Mouse (Mus musculus) heart, embryonic 16.5 days (tissue): ENCODE data around the gene Tmtc1. TPM values are rescaled to one million over a fixed set of nuclear protein-coding genes. Genes with fewer than 3 reads are reported as not detected.

ENCODE experiments used
- ATAC-seq: fragments of 200-750 bp; cut with Nextera tagmentation; replicated peaks from 2 replicates; pipeline ENCODE4 v1.8.0; 2017; ENCODE audit warnings: moderate number of reproducible peaks; ENCODE audit not compliant: insufficient read depth, low FRiP score; ENCODE audit errors: extremely low read depth
- H3K27ac ChIP-seq: fragments of 300-500 bp; sonication (generic); 2 replicates; pipeline ENCODE4 v1.5.1; 2014; ENCODE audit warnings: mild to moderate bottlenecking, low read length, control low read depth, moderate library complexity
- H3K27me3 ChIP-seq: fragments of 300-500 bp; sonication (generic); 2 replicates; pipeline ENCODE4 v1.6.1; 2014; ENCODE audit warnings: low read length, mixed read lengths; ENCODE audit not compliant: control insufficient read depth, insufficient read depth
- H3K36me3 ChIP-seq: fragments of 300-500 bp; sonication (generic); 2 replicates; pipeline ENCODE4 v1.6.1; 2014; ENCODE audit not compliant: control insufficient read depth, insufficient read depth
- H3K4me1 ChIP-seq: fragments of 300-500 bp; sonication (generic); 2 replicates; pipeline ENCODE4 v1.6.1; 2014; ENCODE audit warnings: low read length, mixed read lengths; ENCODE audit not compliant: control insufficient read depth, insufficient read depth
- H3K4me2 ChIP-seq: fragments of 300-500 bp; sonication (generic); 2 replicates; pipeline ENCODE4 v1.6.1; 2014; ENCODE audit warnings: low read depth, mild to moderate bottlenecking, control low read depth, low read length
- H3K4me3 ChIP-seq: fragments of 300-500 bp; sonication (generic); 2 replicates; pipeline ENCODE4 v1.5.1; 2014; ENCODE audit warnings: mild to moderate bottlenecking, control low read depth, low read length
- H3K9ac ChIP-seq: fragments of 300-500 bp; sonication (generic); 2 replicates; pipeline ENCODE4 v1.6.1; 2014; ENCODE audit warnings: low read length, control low read depth
- H3K9me3 ChIP-seq: fragments of 300-500 bp; sonication (generic); replicated peaks from 2 replicates; pipeline ENCODE4 v1.6.1; 2016; ENCODE audit warnings: low read length; ENCODE audit not compliant: control insufficient read depth
- WGBS: fragments of 180-500 bp; shearing (Covaris S2); extraction: QIAGEN DNeasy Blood & Tissue Kit; methylation state at CpG from one replicate; pipeline ENCODE4 v1.1.7; 2014; 5-methylcytosine and 5-hydroxymethylcytosine counted together
- polyA plus RNA-seq: library from polyadenylated mRNA; unstranded; fragments of >200 nt; fragmentation: Nextera tagmentation; extraction: Ambion mirVana; gene quantifications from 2 replicates; pipeline ENCODE4 v1.2.1, GENCODE M21; 2015

Tmtc1 gene
- polyA plus RNA-seq, 1 experiment from 2014 or later = 1.7 TPM

- Histone ChIP-seq H3K27me3 (no peaks in the 10 kb centered on the region), H3K4me2 (no peak overlapping the region), H3K27ac (no peak overlapping the region), H3K4me3 (no peak overlapping the region), H3K9ac (no peak overlapping the region), H3K36me3 (no peaks in the 10 kb centered on the region), H3K9me3 (no peaks in the 10 kb centered on the region), H3K4me1 (no peaks in the 10 kb centered on the region)
- ATAC-seq = no peak
- WGBS = 95% methylated on average over 2 of the region's 2 CpGs
Measured at GRCm38 (mm10) chr6:148302261-148302660, 141.9 kb downstream of the Tmtc1 start.

- no peak overlapping the region for H3K27ac ChIP-seq
- WGBS = 61% methylated on average over 4 of the region's 4 CpGs
Measured at GRCm38 (mm10) chr6:148297086-148297485, 147.1 kb downstream of the Tmtc1 start.

GRCm38 (mm10) chr6:148296418-148296817 is 147.8 kb downstream of the Tmtc1 start:
- Histone ChIP-seq H3K4me1 (no peaks in the 10 kb centered on the region), H3K27ac (no peak overlapping the region), H3K9me3 (no peaks in the 10 kb centered on the region), H3K27me3 (no peaks in the 10 kb centered on the region), H3K4me3 (no peak overlapping the region), H3K36me3 (no peaks in the 10 kb centered on the region), H3K4me2 (no peak overlapping the region), H3K9ac (no peak overlapping the region)
- no peak for ATAC-seq

More at GRCm38 (mm10) chr6:148297086-148297485, 147.1 kb downstream of the Tmtc1 start:
- Histone ChIP-seq H3K36me3 (no peaks in the 10 kb centered on the region), H3K9me3 (no peaks in the 10 kb centered on the region), H3K9ac (no peak overlapping the region), H3K27me3 (no peaks in the 10 kb centered on the region), H3K4me1 (no peaks in the 10 kb centered on the region), H3K4me3 (no peak overlapping the region), H3K4me2 (no peak overlapping the region)
- ATAC-seq = no peak

GRCm38 (mm10) chr6:148294506-148294905 is 149.7 kb downstream of the Tmtc1 start:
- H3K9me3 ChIP-seq = no peaks in the 10 kb centered on the region
- H3K27ac ChIP-seq = no peak overlapping the region
- no peak overlapping the region for H3K4me2 ChIP-seq
- no peak overlapping the region for H3K9ac ChIP-seq
- 69% methylated on average over 4 of the region's 4 CpGs for WGBS
- H3K4me3 ChIP-seq = no peak overlapping the region
- no peaks in the 10 kb centered on the region for H3K4me1 ChIP-seq
- no peaks in the 10 kb centered on the region for H3K27me3 ChIP-seq
- no peaks in the 10 kb centered on the region for H3K36me3 ChIP-seq
- ATAC-seq = no peak

GRCm38 (mm10) chr6:148290865-148291264 is 153.3 kb downstream of the Tmtc1 start:
- no peak overlapping the region for H3K27ac ChIP-seq
- no peak overlapping the region for H3K4me3 ChIP-seq
- ATAC-seq = no peak
- H3K4me2 ChIP-seq = no peak overlapping the region
- no peaks in the 10 kb centered on the region for H3K4me1 ChIP-seq
- H3K36me3 ChIP-seq = no peaks in the 10 kb centered on the region
- no peaks in the 10 kb centered on the region for H3K27me3 ChIP-seq
- H3K9ac ChIP-seq = no peak overlapping the region
- H3K9me3 ChIP-seq = no peaks in the 10 kb centered on the region

GRCm38 (mm10) chr6:148283224-148283881 is 160.8 kb downstream of the Tmtc1 start:
- Histone ChIP-seq H3K4me2 (no peak overlapping the region), H3K9me3 (no peaks in the 10 kb centered on the region), H3K4me1 (no peaks in the 10 kb centered on the region; the same call in 1 of the 2 replicates), H3K9ac (no peak overlapping the region), H3K36me3 (no peaks in the 10 kb centered on the region; the same call in 1 of the 2 replicates), H3K27ac (no peak overlapping the region), H3K27me3 (no peaks in the 10 kb centered on the region), H3K4me3 (no peak overlapping the region)
- 50% methylated on average over 4 of the region's 4 CpGs for WGBS
- ATAC-seq = no peak

- Histone ChIP-seq H3K9ac (no peak overlapping the region), H3K36me3 (peaks cover 4% of the 10 kb centered on the region; the same call in 1 of the 2 replicates), H3K4me2 (no peak overlapping the region), H3K4me1 (no peaks in the 10 kb centered on the region; the same call in 1 of the 2 replicates), H3K27ac (no peak overlapping the region), H3K27me3 (no peaks in the 10 kb centered on the region), H3K9me3 (no peaks in the 10 kb centered on the region), H3K4me3 (no peak overlapping the region)
- 76% methylated on average over 6 of the region's 6 CpGs for WGBS
- no peak for ATAC-seq
Measured at GRCm38 (mm10) chr6:148279240-148279639, 164.9 kb downstream of the Tmtc1 start.

GRCm38 (mm10) chr6:148276418-148276817 is 167.8 kb downstream of the Tmtc1 start:
- Histone ChIP-seq H3K36me3 (peaks cover 4% of the 10 kb centered on the region; the same call in 1 of the 2 replicates), H3K4me3 (no peak overlapping the region), H3K4me2 (no peak overlapping the region), H3K9ac (no peak overlapping the region), H3K9me3 (no peaks in the 10 kb centered on the region), H3K27me3 (no peaks in the 10 kb centered on the region), H3K4me1 (no peaks in the 10 kb centered on the region), H3K27ac (no peak overlapping the region)
- 82% methylated on average over 1 of the region's 1 CpGs for WGBS
- ATAC-seq = no peak

GRCm38 (mm10) chr6:148275046-148275445 is 169.1 kb downstream of the Tmtc1 start:
- no peaks in the 10 kb centered on the region for H3K9me3 ChIP-seq
- ATAC-seq = no peak
- H3K27me3 ChIP-seq = no peaks in the 10 kb centered on the region
- no peak overlapping the region for H3K9ac ChIP-seq
- H3K4me3 ChIP-seq = no peak overlapping the region
- H3K4me1 ChIP-seq = no peaks in the 10 kb centered on the region
- WGBS = 83% methylated on average over 4 of the region's 4 CpGs
- peaks cover 4% of the 10 kb centered on the region; the same call in 1 of the 2 replicates for H3K36me3 ChIP-seq
- no peak overlapping the region for H3K4me2 ChIP-seq
- H3K27ac ChIP-seq = no peak overlapping the region
